Mouse (Mus musculus) bone marrow macrophage, adult 2 months (primary cell): ENCODE measurements around the gene Sh3rf3.

ENCODE experiments used
- CTCF ChIP-seq: IDR thresholded peaks from 2 replicates; pipeline ENCODE4 v1.5.1; 2012; ENCODE audit warnings: low read depth, mild to moderate bottlenecking, low read length, moderate library complexity
- POLR2A ChIP-seq: IDR thresholded peaks from 2 replicates; pipeline ENCODE4 v1.6.1; 2012; ENCODE audit warnings: mild to moderate bottlenecking, low read depth, low read length, borderline replicate concordance

DNA sequence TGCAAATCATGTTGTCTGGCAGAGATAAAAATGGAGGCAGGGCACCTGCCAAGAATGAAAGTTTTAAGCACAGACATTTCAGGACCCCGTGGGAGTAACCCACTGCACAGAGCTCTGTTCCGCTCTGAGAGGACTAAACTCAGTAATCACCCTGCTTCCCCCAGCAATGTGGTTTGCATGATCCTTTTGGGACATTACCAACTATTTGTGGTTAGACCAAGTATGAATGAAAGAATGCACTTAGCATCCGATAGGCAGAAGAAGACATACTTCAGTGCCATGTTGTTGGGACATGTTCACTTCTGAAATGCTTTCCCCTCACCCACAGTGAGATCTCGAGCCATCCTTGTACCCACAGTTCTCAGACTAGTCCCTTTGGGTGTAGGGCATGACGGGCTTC lies 24.3 kb downstream of the Sh3rf3 start:
- TF ChIP-seq CTCF (no peak), POLR2A (no peak)
